Mouse (Mus musculus): Measurements from ENCODE around the gene Serpinb9b. TPM values are rescaled to one million over a fixed set of nuclear protein-coding genes. Genes with fewer than 3 reads are reported as not detected.
"Not testable (repeated sequence)": the region's sequence is repeated elsewhere in the genome, so short reads cannot be mapped to it uniquely, and the experiment has no call there.

Serpinb9b gene
- polyA plus RNA-seq, 1 experiment from 2014 or later = 0.26 TPM

DNA sequence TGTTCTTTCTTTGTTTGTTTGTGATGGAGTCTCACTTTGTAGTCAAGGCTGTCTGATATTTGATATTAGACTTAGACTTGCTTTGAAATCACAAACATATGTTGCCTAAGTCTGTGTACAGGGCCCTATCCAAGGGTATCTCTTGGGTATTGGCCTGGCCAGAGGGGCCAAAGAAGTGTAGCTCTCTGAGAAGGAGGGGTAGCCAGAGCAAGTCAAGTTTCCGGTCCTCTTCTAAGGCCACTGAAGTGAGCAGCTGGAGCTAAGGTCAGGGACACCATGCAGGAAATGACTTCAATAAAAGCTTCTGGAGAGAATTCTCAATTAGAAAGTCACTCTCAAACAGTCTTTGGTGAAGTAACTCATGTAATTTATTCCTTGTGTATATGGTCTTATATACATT is 4.8 kb upstream of the Serpinb9b start:
- Histone ChIP-seq H3K79me2 (ENCODE audit: inconsistent target) (no peaks in the 10 kb centered on the region), H3K27ac (no peak overlapping the region), H3K36me3 (ENCODE audit: inconsistent target) (no peaks in the 10 kb centered on the region), H3K4me3 (ENCODE audit: inconsistent target) (no peak overlapping the region)
- 92% methylated on average over 1 of the region's 1 CpGs for WGBS (ENCODE audit: missing documents)

DNA sequence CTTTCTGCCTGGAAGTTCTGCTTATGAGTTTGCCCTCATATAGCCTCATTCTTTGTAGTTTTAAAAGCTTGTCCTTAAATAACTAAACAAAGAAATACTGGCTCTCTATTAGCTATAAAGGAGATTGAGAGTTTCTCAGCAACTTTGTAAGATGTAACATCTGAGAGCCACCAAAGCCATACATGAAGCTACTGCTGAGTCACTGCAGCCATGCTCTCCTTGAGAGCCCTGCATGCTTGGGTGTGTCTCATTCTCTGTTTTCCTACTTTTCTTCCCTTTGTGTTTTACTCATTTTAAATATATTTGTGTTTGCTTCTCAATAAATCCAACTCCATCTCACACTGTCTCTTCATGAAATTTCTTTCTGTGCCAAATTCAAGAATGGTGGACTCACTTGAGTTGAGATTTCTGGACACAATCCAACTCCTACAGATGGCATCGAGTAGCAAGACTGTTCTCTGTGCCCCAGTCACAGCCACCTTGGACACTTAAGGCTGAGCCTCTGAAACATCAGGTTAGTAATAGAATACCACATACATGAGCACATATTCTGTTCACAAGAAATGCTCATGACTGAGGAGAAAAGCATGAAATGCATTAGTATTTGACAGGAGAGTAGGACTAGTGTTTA is 674 bp upstream of the Serpinb9b start:
- WGBS (ENCODE audit: missing documents) = 58% methylated on average over 1 of the region's 1 CpGs
- Histone ChIP-seq H3K4me3 (ENCODE audit: inconsistent target) (no peak overlapping the region), H3K79me2 (ENCODE audit: inconsistent target) (no peaks in the 10 kb centered on the region), H3K27ac (no peak overlapping the region), H3K36me3 (ENCODE audit: inconsistent target) (no peaks in the 10 kb centered on the region)

DNA sequence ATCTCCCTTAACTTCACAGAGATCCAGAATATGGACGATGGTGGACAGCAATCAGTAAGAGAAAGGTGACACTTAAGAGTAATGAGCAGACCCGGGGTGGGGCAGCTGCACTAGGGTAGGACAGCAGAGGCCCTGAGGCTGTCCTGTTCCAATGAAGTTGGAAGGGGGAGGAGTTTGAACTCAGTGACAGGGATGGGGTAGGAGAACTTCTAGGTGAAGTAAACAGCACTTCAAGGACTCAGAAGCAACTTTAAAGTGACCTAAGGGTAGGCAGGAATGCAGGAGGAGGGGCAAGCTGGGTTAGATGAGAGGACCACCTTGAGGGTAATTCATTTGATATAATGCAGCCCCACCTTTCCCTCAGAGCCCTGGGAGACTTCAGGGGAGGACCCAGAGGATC is 930 bp downstream of the Serpinb9b start:
- WGBS (ENCODE audit: missing documents) = 75% methylated on average over 2 of the region's 2 CpGs
- no peaks in the 10 kb centered on the region for H3K36me3 ChIP-seq (ENCODE audit: inconsistent target)

DNA sequence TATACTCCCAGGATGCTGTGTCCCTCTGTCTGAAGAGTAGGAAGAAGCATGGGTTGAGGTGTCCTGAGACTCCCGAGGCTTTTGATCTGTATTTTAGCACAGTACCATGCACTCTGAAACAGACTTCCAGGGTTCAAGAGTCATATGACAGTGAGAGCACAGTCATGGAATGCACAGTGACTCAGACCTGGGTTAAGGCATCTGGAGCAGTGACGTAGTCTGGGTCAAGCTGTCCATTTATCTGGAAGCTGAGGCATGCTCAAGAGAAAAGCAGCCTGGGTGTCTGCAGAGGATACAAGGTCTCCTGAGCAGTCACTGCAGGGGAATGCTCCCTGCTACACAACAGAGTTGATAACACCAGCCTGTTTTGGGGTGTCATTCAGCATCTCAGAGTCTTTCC is 1.3 kb downstream of the Serpinb9b start:
- 89% methylated on average over 2 of the region's 2 CpGs for WGBS (ENCODE audit: missing documents)
- Histone ChIP-seq H3K27ac (no peak overlapping the region), H3K36me3 (ENCODE audit: inconsistent target) (no peaks in the 10 kb centered on the region), H3K4me3 (ENCODE audit: inconsistent target) (no peak overlapping the region), H3K79me2 (ENCODE audit: inconsistent target) (no peaks in the 10 kb centered on the region)

More for the DNA sequence above, 930 bp downstream of the Serpinb9b start:
- no peaks in the 10 kb centered on the region for H3K79me2 ChIP-seq (ENCODE audit: inconsistent target)
- H3K27ac ChIP-seq = no peak overlapping the region
- H3K4me3 ChIP-seq (ENCODE audit: inconsistent target) = no peak overlapping the region

DNA sequence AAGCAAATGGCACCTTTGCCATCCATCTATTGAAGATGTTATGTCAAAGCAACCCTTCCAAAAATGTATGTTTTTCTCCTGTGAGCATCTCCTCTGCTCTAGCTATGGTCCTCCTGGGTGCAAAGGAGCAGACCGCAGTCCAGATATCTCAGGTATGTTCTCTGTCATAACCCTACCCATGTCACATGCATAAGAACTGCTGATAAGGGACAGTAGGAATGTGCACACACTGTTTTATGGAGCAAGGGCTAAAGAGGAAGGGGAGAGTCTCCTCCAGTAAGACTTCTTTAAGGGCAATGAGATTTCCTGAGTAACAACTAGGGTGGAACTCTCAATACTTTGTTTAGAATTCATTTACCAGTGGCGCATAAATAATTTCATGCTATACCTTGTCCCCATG is 2.3 kb downstream of the Serpinb9b start:
- not testable (repeated sequence) for H3K79me2 ChIP-seq (ENCODE audit: inconsistent target); H3K27ac ChIP-seq; H3K36me3 ChIP-seq (ENCODE audit: inconsistent target); H3K4me3 ChIP-seq (ENCODE audit: inconsistent target)
- WGBS (ENCODE audit: missing documents) = 97% methylated on average over 2 of the region's 2 CpGs

DNA sequence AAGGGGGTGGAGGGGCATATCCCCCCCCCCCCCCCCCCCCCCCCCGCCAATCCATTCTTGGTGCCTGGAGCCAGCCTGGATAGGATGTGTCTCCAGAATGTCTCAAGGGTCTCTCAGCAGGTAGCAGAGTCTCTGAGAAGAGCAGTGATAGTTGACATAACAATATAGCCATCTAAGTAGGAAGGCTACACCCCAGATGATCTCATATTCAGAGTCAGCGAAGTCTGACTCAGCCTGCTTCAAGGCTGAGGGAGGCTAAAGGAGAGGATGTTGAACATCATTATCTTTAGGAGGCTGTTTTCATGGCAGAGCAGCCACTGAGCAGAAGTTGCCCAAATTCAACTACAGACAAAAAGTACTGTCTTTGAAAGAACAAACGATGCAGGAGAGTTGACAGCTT is 3.1 kb downstream of the Serpinb9b start:
- no peak overlapping the region for H3K4me3 ChIP-seq (ENCODE audit: inconsistent target)
- H3K27ac ChIP-seq = no peak overlapping the region
- WGBS (ENCODE audit: missing documents) = 95% methylated on average over 2 of the region's 3 CpGs
- H3K36me3 ChIP-seq (ENCODE audit: inconsistent target) = no peaks in the 10 kb centered on the region
- H3K79me2 ChIP-seq (ENCODE audit: inconsistent target) = no peaks in the 10 kb centered on the region

DNA sequence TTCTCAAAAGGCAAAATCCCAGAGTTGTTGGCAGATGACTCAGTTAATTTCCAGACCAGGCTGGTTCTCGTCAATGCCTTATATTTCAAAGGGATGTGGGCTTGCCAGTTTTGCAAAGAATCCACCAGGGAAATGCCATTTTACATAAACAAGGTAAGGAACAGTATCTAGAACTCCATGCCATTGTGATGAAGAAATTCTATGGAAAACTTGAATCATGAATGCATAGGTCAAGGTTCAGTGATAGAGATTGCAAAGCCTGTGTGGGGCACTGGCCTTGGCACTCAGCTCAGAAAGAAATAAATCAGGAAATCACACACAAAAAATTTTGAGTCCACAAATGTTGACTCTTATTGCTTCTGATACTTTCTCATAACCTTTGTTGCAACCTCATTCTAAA is 8.3 kb downstream of the Serpinb9b start:
- Histone ChIP-seq H3K36me3 (ENCODE audit: inconsistent target) (no peaks in the 10 kb centered on the region), H3K4me3 (ENCODE audit: inconsistent target) (no peak overlapping the region), H3K27ac (no peak overlapping the region), H3K79me2 (ENCODE audit: inconsistent target) (no peaks in the 10 kb centered on the region)
- 100% methylated on average over 1 of the region's 1 CpGs for WGBS (ENCODE audit: missing documents)

DNA sequence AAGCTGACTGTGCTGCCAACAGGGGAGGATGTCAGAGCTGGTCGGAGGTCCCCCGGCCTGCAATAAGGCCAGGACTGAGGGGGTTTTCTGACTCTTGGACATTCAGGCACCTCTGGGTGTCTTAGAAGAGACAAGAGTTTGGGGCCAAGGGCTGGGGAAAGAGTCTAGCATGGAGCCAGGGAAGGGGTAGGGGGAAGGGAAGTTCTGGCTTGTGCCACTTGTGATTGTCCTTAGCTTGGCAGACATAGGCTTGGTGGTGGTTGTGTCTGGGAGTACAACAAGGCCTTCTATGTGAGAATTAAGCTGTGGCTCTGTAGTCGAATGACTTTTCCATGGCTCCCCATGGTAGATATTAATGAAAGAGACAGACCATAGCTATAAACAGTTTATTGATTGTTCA is 16.3 kb downstream of the Serpinb9b start:
- Histone ChIP-seq H3K79me2 (ENCODE audit: inconsistent target) (no peaks in the 10 kb centered on the region), H3K36me3 (ENCODE audit: inconsistent target) (no peaks in the 10 kb centered on the region), H3K27ac (no peak overlapping the region), H3K4me3 (ENCODE audit: inconsistent target) (no peak overlapping the region)
- 90% methylated on average over 3 of the region's 3 CpGs for WGBS (ENCODE audit: missing documents)

DNA sequence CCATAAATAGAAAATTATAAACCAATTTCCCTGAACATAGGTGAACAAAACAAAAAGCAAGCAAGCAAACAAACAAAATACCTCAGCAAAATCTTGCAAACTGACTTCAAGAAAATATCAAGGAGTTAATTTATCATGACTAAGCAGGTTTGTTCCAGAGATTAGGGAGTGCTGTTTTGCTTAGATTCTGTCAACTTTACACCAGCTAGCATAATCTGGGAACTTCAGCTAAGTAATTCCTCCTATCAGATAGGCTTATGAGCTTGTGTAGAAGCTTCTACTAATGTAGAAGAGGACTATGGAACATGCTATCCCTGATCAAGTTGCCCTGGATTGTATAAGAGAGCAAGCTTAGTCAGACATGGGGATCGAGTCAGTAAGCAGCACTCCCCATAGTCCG is 20.0 kb downstream of the Serpinb9b start:
- H3K79me2 ChIP-seq (ENCODE audit: inconsistent target) = no peaks in the 10 kb centered on the region
- no peaks in the 10 kb centered on the region for H3K36me3 ChIP-seq (ENCODE audit: inconsistent target)
- H3K4me3 ChIP-seq (ENCODE audit: inconsistent target) = no peak overlapping the region
- WGBS (ENCODE audit: missing documents) = 58% methylated on average over 2 of the region's 2 CpGs
- no peak overlapping the region for H3K27ac ChIP-seq

DNA sequence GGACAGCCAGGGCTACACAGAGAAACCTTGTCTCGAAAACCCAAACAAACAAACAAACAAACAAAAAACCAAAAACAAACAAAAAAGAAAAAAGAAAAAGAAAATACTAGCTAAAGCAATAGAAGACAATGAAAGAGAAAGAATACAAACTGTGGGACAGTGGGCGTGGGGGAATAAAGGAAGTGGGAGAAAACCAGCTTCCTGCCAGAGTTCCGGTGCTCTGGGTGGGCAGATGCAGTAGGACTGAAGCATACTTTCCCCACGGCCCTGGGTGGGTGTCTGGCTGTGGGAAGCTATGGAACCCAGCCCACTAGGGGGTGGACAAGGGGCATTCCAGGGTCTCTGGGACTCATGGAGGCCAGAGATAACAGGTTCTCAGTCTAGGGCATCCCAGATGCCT is 21.0 kb downstream of the Serpinb9b start:
- H3K4me3 ChIP-seq (ENCODE audit: inconsistent target) = no peak overlapping the region
- 18% methylated on average over 3 of the region's 4 CpGs for WGBS (ENCODE audit: missing documents)
- H3K79me2 ChIP-seq (ENCODE audit: inconsistent target) = no peaks in the 10 kb centered on the region
- H3K36me3 ChIP-seq (ENCODE audit: inconsistent target) = no peaks in the 10 kb centered on the region
- H3K27ac ChIP-seq = no peak overlapping the region

DNA sequence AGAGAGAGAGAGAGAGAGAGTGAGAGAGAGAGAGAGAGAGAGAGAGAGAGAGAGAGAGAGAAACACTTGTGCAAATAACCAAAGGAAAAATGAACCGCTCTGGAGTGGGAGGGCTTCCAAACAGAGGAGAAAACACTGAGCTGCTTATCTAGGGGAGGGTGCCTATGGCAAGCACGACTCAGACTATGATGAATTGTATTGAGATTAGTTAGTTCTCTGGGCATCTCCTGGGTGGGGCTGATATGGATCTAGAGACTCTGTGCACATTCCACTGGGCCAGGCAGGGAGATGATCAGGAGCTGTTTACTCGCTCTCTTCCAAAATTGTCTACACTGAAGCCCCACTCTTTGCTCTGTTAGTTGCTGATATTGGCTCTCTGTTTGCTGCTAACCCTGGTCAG is 24.5 kb downstream of the Serpinb9b start:
- WGBS (ENCODE audit: missing documents) = 81% methylated on average over 3 of the region's 3 CpGs
- Histone ChIP-seq H3K36me3 (ENCODE audit: inconsistent target) (no peaks in the 10 kb centered on the region), H3K4me3 (ENCODE audit: inconsistent target) (no peak overlapping the region), H3K27ac (no peak overlapping the region), H3K79me2 (ENCODE audit: inconsistent target) (no peaks in the 10 kb centered on the region)

DNA sequence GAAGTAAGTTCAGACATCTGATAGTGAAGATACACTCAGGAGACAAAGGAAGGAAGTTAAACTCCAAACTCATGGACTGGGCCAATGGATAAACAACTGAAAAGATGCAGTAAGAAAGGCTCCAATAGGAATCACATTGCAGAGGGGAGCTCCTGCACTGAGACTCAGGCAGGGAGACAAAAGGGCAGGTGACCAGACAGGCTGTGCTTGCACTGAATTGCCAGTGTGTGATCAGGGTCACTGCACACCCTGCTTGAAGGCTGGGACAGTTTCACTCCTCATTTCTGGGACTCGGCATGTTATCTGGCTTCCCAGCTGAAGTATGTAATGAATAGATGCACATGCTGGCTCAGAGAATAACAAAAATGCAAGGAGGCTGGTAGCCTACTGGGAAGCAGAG is 35.8 kb downstream of the Serpinb9b start:
- WGBS (ENCODE audit: missing documents) = 89% methylated on average over 1 of the region's 1 CpGs
- H3K27ac ChIP-seq = no peak overlapping the region

DNA sequence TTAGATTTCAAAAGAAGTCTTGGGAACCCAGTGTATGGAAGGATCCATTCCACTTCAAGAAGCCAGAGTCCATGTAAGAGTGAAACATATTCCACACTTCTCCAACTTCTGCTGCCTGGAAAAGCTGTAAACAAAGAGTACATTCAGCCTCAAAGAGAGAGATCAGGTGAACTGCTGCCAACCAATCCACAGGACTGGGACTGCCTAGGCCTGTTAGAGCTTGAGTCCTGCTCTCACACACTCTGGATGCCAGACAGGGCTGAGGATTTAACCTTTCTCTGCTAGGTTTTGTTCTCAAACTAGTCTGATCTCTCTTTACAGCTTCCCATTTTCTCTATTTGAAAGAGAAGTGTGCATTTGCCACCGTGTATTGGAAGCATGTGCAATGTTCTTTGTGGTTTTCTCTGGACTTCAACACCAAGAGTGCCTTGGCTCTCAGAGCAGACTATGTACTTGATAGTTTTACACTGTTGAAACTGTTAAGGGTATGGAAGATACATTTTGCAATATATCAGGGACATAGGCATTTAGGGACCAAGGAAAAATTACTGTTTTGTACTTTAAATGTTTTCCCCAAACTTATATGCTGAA is 40.3 kb downstream of the Serpinb9b start:
- Histone ChIP-seq H3K27ac (no peak overlapping the region), H3K79me2 (ENCODE audit: inconsistent target) (no peaks in the 10 kb centered on the region), H3K4me3 (ENCODE audit: inconsistent target) (no peak overlapping the region), H3K36me3 (ENCODE audit: inconsistent target) (no peaks in the 10 kb centered on the region)
- WGBS (ENCODE audit: missing documents) = 0% methylated on average over 1 of the region's 1 CpGs

More for the DNA sequence above, 35.8 kb downstream of the Serpinb9b start:
- no peaks in the 10 kb centered on the region for H3K79me2 ChIP-seq (ENCODE audit: inconsistent target)
- H3K4me3 ChIP-seq (ENCODE audit: inconsistent target) = no peak overlapping the region
- no peaks in the 10 kb centered on the region for H3K36me3 ChIP-seq (ENCODE audit: inconsistent target)

DNA sequence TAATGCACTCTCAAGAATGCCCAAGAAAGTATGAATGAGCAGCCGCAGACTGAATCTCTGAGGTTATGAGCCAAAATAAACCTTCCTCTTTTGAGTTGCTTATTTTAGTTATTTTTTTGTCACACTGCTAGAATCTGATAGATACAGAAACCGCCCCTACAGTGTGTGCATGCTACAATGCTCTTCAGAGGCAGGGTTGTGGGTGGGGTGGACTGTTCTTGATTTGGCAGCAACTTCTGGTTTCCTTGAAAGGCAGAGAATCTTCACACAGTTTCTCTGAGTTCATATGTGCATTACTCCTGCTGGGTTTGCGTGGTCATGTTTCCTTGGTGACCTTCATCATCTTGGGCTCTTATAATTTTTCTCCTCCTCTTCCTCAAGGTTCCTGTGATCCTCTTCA is 40.9 kb downstream of the Serpinb9b start:
- H3K27ac ChIP-seq = no peak overlapping the region
- no peaks in the 10 kb centered on the region for H3K36me3 ChIP-seq (ENCODE audit: inconsistent target)
- no peak overlapping the region for H3K4me3 ChIP-seq (ENCODE audit: inconsistent target)
- 55% methylated on average over 3 of the region's 3 CpGs for WGBS (ENCODE audit: missing documents)
- no peaks in the 10 kb centered on the region for H3K79me2 ChIP-seq (ENCODE audit: inconsistent target)

DNA sequence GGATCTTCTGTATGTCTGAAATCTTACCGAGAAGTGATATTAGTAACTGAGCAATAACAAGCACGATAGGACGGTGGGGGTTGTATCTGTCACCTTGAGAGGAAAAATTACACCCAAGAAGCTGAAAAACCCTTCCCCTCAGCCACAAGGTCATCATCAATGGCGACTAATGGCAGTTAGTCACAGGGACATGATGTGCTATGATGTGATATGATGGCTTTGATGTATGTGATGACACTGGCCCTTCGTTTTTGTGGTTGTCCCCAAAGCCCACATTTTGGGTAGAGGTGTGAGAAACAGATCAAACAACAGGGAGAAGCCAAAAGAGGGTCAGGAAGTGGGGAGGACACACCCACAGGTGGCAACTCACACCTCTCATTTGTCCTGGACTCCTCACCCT is 44.6 kb downstream of the Serpinb9b start:
- Histone ChIP-seq H3K79me2 (ENCODE audit: inconsistent target) (no peaks in the 10 kb centered on the region), H3K4me3 (ENCODE audit: inconsistent target) (no peak overlapping the region), H3K27ac (no peak overlapping the region), H3K36me3 (ENCODE audit: inconsistent target) (no peaks in the 10 kb centered on the region)
- 91% methylated on average over 5 of the region's 5 CpGs for WGBS (ENCODE audit: missing documents)

DNA sequence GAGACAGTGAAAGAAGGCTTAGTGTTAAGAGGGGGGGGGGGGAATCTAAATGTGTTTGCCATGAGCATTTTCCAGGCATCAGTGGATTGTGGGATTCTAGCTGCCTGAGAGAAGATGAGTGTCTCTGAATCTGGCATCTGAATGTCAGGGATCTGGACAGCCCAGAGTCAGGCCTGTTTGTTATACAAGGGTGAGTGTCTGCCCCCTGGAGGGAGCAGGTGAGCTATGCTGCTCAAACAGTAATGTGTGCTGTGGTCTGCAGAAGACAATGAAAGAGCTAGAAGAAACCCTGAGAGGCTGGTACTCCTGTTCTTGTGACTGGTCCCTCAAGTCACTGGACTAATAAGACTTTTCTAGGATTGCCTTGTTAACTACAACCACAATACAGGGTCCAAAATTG is 46.8 kb downstream of the Serpinb9b start:
- H3K27ac ChIP-seq = no peak overlapping the region
- no peak overlapping the region for H3K4me3 ChIP-seq (ENCODE audit: inconsistent target)
- H3K79me2 ChIP-seq (ENCODE audit: inconsistent target) = no peaks in the 10 kb centered on the region
- H3K36me3 ChIP-seq (ENCODE audit: inconsistent target) = no peaks in the 10 kb centered on the region

Data from macrophage (primary cell).